Mouse (Mus musculus) neural tube, embryonic 11.5 days (tissue): Measurements from ENCODE around the gene Fgb. TPM values are rescaled to one million over a fixed set of nuclear protein-coding genes. Genes with fewer than 3 reads are reported as not detected.

ENCODE experiments used
- ATAC-seq: fragments of 200-750 bp; cut with Nextera tagmentation; 2 replicates; pipeline ENCODE4 v1.8.0; 2017; ENCODE audit warnings: moderate number of reproducible peaks, mild to moderate bottlenecking, moderate TSS enrichment, moderate library complexity; ENCODE audit not compliant: insufficient read depth, low FRiP score, low TSS enrichment
- DNase-seq: peaks from one replicate; pipeline ENCODE4 v3.0.0-alpha.2; 2015; ENCODE audit warnings: low spot score
- H3K27ac ChIP-seq: fragments of 300-500 bp; sonication (generic); 2 replicates; pipeline ENCODE4 v1.5.1; 2014; ENCODE audit warnings: low read depth, mild to moderate bottlenecking, low read length
- H3K27me3 ChIP-seq: fragments of 300-500 bp; sonication (generic); 2 replicates; pipeline ENCODE4 v1.6.1; 2014; ENCODE audit warnings: mild to moderate bottlenecking, low read length, mixed read lengths; ENCODE audit not compliant: control insufficient read depth, insufficient read depth
- H3K36me3 ChIP-seq: fragments of 300-500 bp; sonication (generic); 2 replicates; pipeline ENCODE4 v1.6.1; 2014; ENCODE audit warnings: mild to moderate bottlenecking, low read length, moderate library complexity, mixed read lengths; ENCODE audit not compliant: control insufficient read depth, insufficient read depth
- H3K4me1 ChIP-seq: fragments of 300-500 bp; sonication (generic); 2 replicates; pipeline ENCODE4 v1.6.1; 2014; ENCODE audit warnings: low read length, mixed read lengths; ENCODE audit not compliant: control insufficient read depth, insufficient read depth
- H3K4me2 ChIP-seq: fragments of 300-500 bp; sonication (generic); 2 replicates; pipeline ENCODE4 v1.6.1; 2014; ENCODE audit warnings: low read depth, mild to moderate bottlenecking, moderate library complexity
- H3K4me3 ChIP-seq: fragments of 300-500 bp; sonication (generic); 2 replicates; pipeline ENCODE4 v1.5.1; 2014; ENCODE audit warnings: low read depth, low read length
- H3K9ac ChIP-seq: fragments of 300-500 bp; sonication (generic); 2 replicates; pipeline ENCODE4 v1.6.1; 2014; ENCODE audit warnings: mild to moderate bottlenecking, low read length
- H3K9me3 ChIP-seq: fragments of 300-500 bp; sonication (generic); 2 replicates; pipeline ENCODE4 v1.6.1; 2016; ENCODE audit warnings: low read length; ENCODE audit not compliant: control insufficient read depth
- WGBS: fragments of 180-500 bp; shearing (Covaris S2); extraction: QIAGEN DNeasy Blood & Tissue Kit; methylation state at CpG from one replicate; pipeline ENCODE4 v1.1.7; 2014; 5-methylcytosine and 5-hydroxymethylcytosine counted together
- polyA plus RNA-seq: library from polyadenylated mRNA; unstranded; fragments of >200 nt; fragmentation: Nextera tagmentation; extraction: Ambion mirVana; gene quantifications from 2 replicates; pipeline ENCODE4 v1.2.1, GENCODE M21; 2014

Gene Fgb
- polyA plus RNA-seq, 1 experiment from 2014 or later, result 0.08 TPM

GRCm38 (mm10) chr3:83057046-83057445 is 7.4 kb upstream of the Fgb start:
- Histone ChIP-seq H3K4me1 (no peaks in the 10 kb centered on the region; the same call in 1 of the 2 replicates), H3K9ac (no peak overlapping the region), H3K36me3 (peaks cover 12% of the 10 kb centered on the region), H3K4me2 (no peak overlapping the region), H3K27ac (no peak overlapping the region), H3K9me3 (no peaks in the 10 kb centered on the region), H3K27me3 (no peaks in the 10 kb centered on the region), H3K4me3 (no peak overlapping the region)
- DNase-seq (no peak), ATAC-seq (no peak)
- WGBS, result 93% methylated on average over 2 of the region's 2 CpGs

DNA sequence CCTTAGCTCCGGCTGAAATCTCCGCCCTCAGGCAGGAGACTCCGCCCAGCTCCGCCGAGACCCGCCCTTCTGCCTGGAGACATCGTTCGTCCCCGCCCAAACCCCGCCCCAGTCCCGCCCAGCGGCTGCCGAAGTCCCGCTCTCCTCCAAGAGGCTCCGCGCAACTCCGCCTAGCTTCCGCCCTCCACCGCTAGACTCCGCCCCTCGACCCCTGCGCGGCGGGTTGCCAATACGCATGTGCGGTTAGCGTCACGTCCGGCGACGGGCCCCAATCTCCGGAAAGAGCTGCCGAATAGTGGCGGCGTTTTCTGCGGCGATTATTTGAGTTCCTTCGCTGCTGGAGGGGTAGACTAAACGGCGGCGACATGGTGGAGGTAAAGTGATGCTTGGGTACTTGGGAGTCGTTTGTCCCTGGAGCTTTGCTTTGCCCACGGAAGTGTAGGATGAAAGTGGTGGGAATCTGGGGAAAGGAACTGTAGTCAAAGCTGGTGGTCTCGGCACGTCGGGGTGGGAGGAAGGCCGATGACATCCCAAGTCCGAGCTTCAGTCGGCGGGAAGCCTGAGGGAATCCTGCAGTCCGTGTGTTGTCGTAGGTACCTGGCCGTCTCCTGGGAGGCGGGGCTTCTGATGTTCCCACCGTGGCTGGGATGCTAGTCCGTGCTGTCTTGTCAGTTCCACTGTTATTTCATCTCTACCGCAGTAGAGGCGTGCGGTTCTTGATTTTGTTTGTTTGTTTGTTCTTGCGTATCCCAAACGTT is 5.8 kb upstream of the Fgb start, which contains the start of gene Plrg1:
TSS of gene Plrg1 (plus strand) at position 242 of the 758 bp plus-strand sequence.
- Histone ChIP-seq H3K4me3 (peak within 1 kb of the TSS; percentile 84), H3K9ac (peak within 1 kb of the TSS; percentile 73), H3K4me2 (peak within 1 kb of the TSS; percentile 84), H3K36me3 (peaks cover 10% of the 10 kb centered on the region), H3K4me1 (no peaks in the 10 kb centered on the region; the same call in 1 of the 2 replicates), H3K27ac (no peak within 1 kb of the TSS), H3K9me3 (no peaks in the 10 kb centered on the region), H3K27me3 (no peaks in the 10 kb centered on the region)
- peak; percentile 99 for DNase-seq
- under 1% methylated on average over 61 of the region's 61 CpGs for WGBS
- ATAC-seq, result peak; percentile 98

DNA sequence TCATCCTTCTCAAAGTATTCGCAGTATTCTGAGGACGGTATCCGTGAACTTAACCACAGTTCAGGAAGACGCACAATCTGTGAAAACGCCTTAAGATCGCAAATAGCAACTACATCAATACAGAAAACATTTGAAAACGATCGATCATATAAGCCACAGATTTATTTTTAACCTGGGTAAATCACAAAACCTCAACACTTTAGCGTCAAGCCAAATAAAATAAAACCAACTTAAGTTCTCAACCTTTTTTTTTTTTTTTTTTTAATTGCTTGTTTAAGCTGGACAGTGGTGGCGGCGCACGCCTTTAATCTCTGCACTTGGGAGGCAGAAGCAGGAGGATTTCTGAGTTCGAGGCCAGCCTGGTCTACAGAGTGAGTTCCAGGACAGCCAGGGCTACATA is 5.1 kb upstream of the Fgb start:
- no peak for ATAC-seq
- Histone ChIP-seq H3K27ac (no peak overlapping the region), H3K9ac (no peak overlapping the region), H3K4me3 (peak overlapping the region; percentile 84), H3K9me3 (no peaks in the 10 kb centered on the region), H3K36me3 (peaks cover 7% of the 10 kb centered on the region), H3K4me1 (no peaks in the 10 kb centered on the region; the same call in 1 of the 2 replicates), H3K4me2 (peak overlapping the region; percentile 16; the same call in 1 of the 2 replicates), H3K27me3 (no peaks in the 10 kb centered on the region)
- DNase-seq, result no peak
- WGBS, result 33% methylated on average over 13 of the region's 13 CpGs

- DNase-seq, result peak; percentile 47
- Histone ChIP-seq H3K27me3 (no peaks in the 10 kb centered on the region), H3K4me2 (no peak overlapping the region), H3K9me3 (no peaks in the 10 kb centered on the region), H3K4me1 (no peaks in the 10 kb centered on the region; the same call in 1 of the 2 replicates), H3K4me3 (no peak overlapping the region), H3K27ac (no peak overlapping the region), H3K9ac (no peak overlapping the region), H3K36me3 (peaks cover 2% of the 10 kb centered on the region; the same call in 1 of the 2 replicates)
- ATAC-seq, result no peak
- 40% methylated on average over 10 of the region's 10 CpGs for WGBS
These were observed 4.1 kb upstream of the Fgb start for GRCm38 (mm10) chr3:83053758-83054157.

DNA sequence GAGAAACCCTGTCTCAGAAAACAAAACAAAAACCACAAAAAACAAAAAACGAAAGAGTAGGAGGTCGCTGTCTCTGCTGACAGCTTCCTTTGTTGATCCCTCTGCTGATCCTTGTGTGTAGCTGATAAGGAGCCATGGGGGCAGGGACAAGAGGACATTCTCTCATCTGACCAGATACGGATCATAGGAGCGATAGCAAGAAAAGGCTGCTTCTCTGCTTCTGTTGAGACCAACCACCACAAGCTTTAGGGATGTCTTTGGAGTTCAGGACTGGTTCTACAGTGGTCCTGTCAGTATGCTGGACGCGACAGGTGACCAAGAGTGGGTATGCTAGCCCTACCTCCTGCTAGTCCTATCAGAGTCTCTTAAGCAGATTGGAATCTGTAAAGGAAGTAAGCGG is 3.5 kb upstream of the Fgb start:
- Histone ChIP-seq H3K9me3 (no peaks in the 10 kb centered on the region), H3K27me3 (no peaks in the 10 kb centered on the region), H3K9ac (no peak overlapping the region), H3K4me3 (no peak overlapping the region), H3K27ac (no peak overlapping the region), H3K4me1 (no peaks in the 10 kb centered on the region; the same call in 1 of the 2 replicates), H3K4me2 (no peak overlapping the region), H3K36me3 (no peaks in the 10 kb centered on the region)
- DNase-seq (no peak), ATAC-seq (no peak)
- 88% methylated on average over 7 of the region's 7 CpGs for WGBS

DNA sequence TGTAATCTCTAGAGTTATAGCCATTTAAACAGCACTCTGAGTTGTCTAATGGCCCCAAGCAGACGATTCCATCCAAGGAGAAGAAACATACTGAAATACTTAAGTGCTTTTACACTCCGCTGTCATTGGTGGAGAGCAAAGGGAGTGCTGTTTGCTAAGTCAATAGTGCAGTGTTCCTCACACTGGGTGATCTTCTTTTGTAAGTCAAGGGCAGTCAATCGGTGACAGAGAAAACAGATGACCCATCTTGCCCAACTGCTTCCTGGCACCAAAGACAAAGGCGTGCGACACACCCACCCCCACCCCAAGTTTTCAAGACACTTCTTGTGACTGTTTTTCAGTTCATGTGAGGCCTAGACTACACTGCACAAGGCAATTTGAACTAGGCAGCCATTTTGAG is 2.4 kb upstream of the Fgb start:
- Histone ChIP-seq H3K36me3 (no peaks in the 10 kb centered on the region), H3K9me3 (no peaks in the 10 kb centered on the region), H3K4me1 (no peaks in the 10 kb centered on the region; the same call in 1 of the 2 replicates), H3K9ac (no peak overlapping the region), H3K27me3 (no peaks in the 10 kb centered on the region), H3K4me2 (no peak overlapping the region), H3K27ac (no peak overlapping the region), H3K4me3 (no peak overlapping the region)
- no peak for DNase-seq
- 74% methylated on average over 5 of the region's 5 CpGs for WGBS
- no peak for ATAC-seq

DNA sequence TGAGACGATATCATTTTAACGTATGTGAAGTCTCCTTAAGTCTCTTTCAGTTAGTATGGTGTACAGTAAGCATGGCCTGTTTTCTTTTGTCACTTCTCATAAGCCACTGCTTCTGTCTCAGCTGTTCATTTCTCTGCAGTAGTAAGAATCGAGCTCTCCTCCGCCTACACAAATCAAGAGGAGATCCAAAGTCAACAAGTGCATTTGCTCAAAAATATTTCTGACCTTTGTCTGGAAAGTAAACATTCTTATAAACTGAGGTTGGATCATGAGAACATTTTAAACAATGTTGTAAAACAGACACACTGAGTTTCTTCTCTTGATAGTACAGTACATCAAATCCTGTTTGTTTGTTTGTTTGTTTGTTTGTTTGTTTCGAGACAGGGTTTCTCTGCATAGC is 998 bp upstream of the Fgb start:
- WGBS, result 85% methylated on average over 5 of the region's 5 CpGs
- no peak overlapping the region for H3K4me3 ChIP-seq
- H3K27ac ChIP-seq, result no peak overlapping the region
- no peaks in the 10 kb centered on the region for H3K36me3 ChIP-seq
- no peak overlapping the region for H3K9ac ChIP-seq
- DNase-seq (no peak), ATAC-seq (no peak)
- H3K9me3 ChIP-seq, result no peaks in the 10 kb centered on the region
- H3K4me1 ChIP-seq, result no peaks in the 10 kb centered on the region
- no peak overlapping the region for H3K4me2 ChIP-seq
- H3K27me3 ChIP-seq, result no peaks in the 10 kb centered on the region

GRCm38 (mm10) chr3:83046649-83047048 is 3.0 kb downstream of the Fgb start:
- Histone ChIP-seq H3K27me3 (no peaks in the 10 kb centered on the region), H3K4me2 (no peak overlapping the region), H3K9ac (no peak overlapping the region), H3K36me3 (no peaks in the 10 kb centered on the region), H3K4me1 (no peaks in the 10 kb centered on the region), H3K9me3 (no peaks in the 10 kb centered on the region), H3K27ac (no peak overlapping the region), H3K4me3 (no peak overlapping the region)
- ATAC-seq (no peak), DNase-seq (no peak)
- 82% methylated on average over 11 of the region's 11 CpGs for WGBS

GRCm38 (mm10) chr3:83042451-83042850 is 7.2 kb downstream of the Fgb start:
- Histone ChIP-seq H3K9me3 (no peaks in the 10 kb centered on the region), H3K27me3 (no peaks in the 10 kb centered on the region), H3K9ac (no peak overlapping the region), H3K4me1 (no peaks in the 10 kb centered on the region), H3K27ac (no peak overlapping the region), H3K4me2 (no peak overlapping the region), H3K36me3 (no peaks in the 10 kb centered on the region), H3K4me3 (no peak overlapping the region)
- ATAC-seq, result no peak
- WGBS, result 87% methylated on average over 5 of the region's 5 CpGs
- no peak for DNase-seq
